Mouse (Mus musculus) liver, adult 2 months (tissue): ENCODE data around the gene 1700061G19Rik.

Experiments used
- CTCF ChIP-seq: fragments of 200-500 bp; IDR thresholded peaks from 2 replicates; pipeline ENCODE4 v1.5.1; 2011; ENCODE audit warnings: low read depth, low read length, control low read depth
- POLR2A ChIP-seq: fragments of 200-500 bp; IDR thresholded peaks from 2 replicates; pipeline ENCODE4 v1.6.1; 2011; ENCODE audit warnings: low read length, control low read depth; ENCODE audit not compliant: insufficient read depth; ENCODE audit errors: extremely low read depth

GRCm38 (mm10) chr17:56829795-56830194 is 45.5 kb upstream of the 1700061G19Rik start:
- TF ChIP-seq CTCF (no peak), POLR2A (no peak)
